Mouse (Mus musculus) gastrocnemius, postnatal 4 days (tissue): ENCODE results near the gene D630045J12Rik. TPM values are rescaled to one million over a fixed set of nuclear protein-coding genes. Genes with fewer than 3 reads are reported as not detected.

Source experiments
- DNase-seq, 2 experiments: peaks; one replicate each; pipeline ENCODE4 v3.0.0; 2021 to 2022; ENCODE audit warnings: low spot score in 2 of 2, mixed read lengths in 2 of 2
- total RNA-seq, 2 experiments: library from RNA; stranded (reverse); gene quantifications; 2 replicates each; pipeline ENCODE4 v1.2.3; 2021

D630045J12Rik gene
- total RNA-seq, 2 experiments from 2014 or later: 4.0 to 4.6 TPM

DNA sequence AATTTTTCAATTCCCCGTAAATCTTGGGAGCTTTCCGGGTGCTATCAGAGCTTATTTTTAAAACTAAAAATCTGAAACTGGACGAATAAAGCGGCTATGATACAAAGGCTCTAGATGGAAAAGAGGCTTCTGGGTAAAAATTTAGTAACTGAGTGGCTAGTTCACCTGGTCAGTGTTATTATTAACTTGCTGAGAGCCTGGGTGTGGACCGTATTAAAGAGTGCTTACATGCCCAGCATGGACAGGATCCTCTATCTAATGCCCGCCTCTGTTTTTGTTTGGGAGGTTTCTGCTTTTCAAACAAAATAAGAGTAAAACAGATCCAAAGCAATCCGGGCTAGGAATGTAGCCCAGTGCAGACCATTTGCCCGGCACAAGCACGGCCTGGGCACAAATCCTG, 113.4 kb downstream of the D630045J12Rik start:
- no peak for DNase-seq

DNA sequence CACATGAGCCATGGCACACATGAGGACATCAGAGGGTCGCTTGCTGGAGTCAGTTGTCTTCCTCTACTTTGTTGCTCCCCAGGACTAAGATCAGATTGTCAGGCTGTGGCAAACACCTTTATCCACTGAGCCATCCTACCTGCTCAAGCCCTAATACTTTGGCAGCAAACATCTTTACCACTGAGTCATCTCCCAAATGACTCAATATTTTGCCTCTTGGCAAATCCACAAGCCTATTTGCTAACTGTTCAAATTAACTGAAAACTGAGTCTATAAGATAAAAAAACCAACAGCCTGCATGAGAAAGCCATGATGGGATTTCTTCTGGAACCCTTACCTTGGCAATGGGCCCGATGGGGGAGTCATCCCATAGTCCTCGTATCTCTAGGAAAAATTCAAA, 114.7 kb downstream of the D630045J12Rik start:
- DNase-seq: no peak

DNA sequence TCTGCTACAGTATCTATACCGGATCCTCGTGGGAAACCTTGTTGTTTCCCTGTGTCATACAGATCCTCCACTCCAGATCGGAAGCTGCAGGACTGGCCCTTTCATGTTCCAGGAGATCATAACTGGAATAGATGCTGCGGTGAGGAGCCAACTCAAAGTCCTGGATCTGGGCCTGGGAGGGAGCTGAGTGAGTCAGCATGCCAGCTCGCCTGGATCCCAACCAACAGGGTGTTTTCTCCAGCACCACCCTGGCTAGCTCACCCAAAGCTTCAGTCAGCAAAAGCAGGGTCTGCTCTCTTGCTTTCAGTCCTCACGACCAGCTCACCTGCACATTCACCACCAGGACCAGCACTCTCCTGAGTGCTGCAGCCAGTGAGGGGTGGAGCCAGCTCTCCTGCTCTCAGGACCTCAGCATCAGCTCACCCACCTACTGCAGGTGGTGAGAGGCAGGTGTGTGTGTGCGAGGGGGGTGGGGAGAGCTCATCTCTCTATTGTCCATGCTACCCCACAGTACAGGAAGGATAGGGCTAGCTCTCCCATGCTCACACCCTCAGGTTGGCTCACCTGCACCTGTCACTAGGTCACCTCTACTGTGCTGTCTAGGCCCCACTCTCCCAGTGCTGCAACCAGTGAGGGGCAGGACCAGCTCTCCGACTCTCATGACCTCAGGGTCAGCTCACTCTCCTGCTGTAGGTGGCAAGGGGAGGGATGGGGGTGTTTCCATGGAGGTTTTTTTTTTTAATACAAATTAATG, 118.8 kb downstream of the D630045J12Rik start:
- DNase-seq: no peak

DNA sequence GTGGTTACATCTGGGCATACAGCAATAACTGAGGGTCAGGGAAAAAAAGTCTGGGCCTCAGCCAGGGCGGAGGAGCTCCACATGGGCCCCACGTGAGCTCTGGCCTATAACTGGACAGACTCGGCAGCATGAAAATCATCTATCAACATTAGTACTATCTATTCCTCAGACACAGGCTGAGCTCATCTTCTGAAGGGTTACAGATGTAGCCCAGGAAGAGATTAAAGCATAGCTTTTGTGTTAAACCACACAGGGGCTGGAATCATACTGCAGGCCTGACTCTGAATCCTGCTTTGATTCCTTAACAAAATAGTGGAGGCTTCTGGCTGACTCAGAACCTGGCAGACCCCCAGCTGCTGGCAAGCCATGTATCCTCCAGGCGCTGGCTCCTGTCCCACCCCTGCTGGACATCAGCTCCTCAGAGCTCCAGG, 122.0 kb downstream of the D630045J12Rik start:
- peak; percentile 55 to 72 for DNase-seq

DNA sequence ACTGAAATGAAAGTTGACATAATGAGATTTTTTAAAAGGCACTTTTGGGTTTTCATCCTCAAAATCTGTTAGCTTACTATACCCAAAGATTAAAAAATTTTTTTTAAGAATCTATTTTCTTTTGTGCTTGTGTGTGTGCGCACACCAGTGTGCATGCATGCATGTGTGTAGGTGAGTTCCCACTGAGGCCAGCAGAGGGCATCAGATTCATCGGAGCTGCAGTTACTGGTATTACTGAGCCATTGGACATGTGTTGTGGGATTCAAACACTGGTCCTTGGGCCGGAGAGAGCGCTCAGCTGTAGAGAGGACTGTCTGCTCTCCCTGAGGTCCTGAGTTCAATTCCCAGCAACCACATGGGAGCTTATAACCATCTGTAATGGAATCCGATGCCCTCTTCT, 123.9 kb downstream of the D630045J12Rik start:
- no peak for DNase-seq

DNA sequence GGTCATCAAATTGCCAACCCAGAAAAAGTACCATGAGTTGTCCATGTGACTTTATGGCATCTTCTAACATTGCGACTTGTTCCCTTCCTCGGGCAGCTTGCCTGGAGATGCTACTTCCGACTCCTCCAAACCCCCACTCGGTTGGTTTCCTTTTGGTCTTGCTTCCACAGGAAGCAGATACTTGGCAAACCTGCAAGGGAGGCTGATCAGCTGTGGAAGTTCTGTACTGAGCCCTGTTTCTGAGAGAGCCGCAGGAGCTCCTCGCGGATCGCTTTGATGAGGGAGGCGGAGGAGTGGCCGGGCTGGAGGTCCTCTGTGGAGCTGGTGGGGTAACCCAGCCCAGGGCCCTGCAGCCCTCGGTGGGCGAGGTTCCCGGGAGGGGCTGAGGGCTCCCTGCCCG, 125.7 kb downstream of the D630045J12Rik start:
- DNase-seq: no peak

DNA sequence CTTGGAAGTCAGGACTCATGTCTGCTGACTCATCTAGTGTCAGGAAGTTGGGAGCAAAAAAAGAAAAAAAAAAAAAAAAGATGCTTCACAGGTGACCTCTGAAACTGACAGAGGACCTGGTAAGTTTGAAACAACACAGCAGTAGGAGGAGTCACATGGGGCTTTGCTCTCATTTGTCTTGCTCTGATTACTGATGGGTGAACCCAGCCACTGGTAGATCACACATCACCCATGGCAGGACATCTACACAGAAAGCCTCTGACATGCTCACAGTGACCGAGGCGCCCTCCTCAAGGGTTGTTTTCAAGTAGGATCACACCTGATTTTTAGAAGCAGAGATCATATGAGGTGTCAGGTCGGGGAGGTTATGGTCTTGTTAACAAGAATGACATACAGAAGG, 128.3 kb downstream of the D630045J12Rik start:
- no peak for DNase-seq

DNA sequence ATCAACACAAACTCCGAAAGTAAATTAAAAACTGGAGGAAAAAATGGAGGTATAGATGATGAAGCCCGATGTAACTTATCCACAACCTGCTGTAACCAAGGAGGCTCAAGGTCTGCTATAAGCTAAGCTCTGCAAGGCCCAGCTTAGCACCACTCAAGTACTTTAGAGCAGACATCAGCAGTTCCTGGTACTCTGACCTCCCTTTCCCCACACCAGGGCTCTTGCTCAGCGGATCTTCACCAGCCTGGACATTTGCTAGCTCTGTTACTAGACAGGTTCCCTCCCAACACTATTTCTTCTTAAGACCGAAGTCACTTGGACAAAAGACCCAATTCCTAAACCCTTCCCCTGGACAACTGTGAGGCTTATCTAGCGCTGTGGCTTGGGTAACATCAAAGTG, 128.9 kb downstream of the D630045J12Rik start:
- no peak for DNase-seq

DNA sequence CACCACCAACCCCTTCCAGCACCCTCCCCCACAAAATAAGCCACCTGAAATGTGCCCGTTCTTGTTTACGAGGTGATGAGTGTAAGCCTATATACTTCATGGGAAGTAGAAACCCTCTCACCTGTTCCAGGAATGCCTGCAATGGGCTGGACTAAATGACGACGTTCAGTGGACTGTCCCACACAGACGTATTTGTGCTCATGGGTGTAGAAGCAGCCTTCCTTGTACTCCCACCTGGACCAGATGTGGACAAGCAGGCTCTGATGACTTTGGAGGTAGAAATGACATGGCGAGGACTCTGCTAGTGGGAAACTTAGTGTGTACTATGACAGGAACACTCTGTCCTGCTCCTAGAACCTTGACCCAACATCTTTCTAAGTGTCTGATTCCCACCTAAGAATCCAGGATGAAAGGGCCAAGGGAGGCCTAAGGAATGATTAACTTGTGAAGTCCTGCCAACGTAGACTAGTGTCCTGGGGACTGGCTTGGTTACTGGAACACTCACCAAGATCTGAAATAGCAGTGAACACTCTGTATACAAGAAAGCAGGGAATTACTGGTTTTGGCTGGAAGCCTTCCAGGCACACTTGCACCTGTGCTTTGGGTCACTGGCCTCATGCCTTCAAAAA, 129.5 kb downstream of the D630045J12Rik start, which contains the start of gene Atp6v0a4:
Gene Atp6v0a4, minus strand, starts transcription at position 380 of the 629 bp plus-strand sequence.
- DNase-seq: no peak

DNA sequence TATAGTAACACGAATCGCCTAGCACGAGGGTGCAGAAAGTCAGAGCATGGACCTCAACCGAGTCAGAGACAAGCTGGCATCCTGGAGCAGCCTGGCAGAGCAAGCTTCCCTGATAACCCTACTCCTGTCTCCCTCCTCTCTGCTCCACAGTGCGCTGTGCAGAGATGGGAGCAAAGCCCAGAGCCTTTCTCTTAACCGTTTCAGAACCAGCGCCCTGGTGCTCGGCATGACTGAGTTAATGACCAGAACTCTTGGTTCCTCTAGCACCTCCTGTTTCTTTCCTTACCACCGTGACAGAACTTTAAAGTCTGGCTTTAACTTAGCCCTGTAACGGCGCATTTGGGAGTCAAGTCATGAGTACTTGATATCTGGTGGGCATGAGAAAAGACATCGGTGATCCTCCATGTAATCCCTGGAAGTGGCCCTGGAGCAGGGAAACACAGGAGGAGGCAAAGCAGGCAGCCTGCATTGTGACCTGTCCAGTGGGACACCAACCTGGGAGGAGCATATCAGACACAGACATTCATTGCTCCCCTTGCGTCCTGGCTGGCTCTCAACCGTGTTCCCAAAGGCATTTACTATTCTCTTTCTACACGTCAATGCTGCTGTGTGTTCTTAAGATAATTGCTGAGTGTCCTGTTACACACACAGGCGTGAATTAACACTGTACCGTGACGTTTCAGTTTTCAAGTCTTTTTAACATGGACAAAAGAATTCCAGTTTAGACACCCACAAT, 130.2 kb downstream of the D630045J12Rik start:
- DNase-seq: no peak

DNA sequence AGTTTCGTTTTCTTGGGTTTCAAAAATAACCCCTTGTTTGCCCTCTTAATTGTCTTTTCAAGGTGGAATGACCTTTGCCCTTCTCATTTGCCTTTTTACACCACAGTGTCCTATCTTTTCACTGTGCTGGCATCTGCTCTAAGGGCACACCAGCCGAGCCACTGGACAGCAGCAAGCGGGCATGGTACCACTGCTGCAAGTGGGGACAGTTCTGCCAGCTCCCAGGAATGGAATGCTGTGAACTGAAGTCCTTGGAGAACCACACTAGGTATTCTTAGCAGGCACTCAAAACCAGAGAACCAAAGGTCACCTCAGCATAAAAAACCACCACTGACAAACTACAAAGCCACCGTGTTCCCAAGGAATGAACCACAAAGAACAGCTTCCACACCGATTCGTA, 131.0 kb downstream of the D630045J12Rik start:
- no peak for DNase-seq

DNA sequence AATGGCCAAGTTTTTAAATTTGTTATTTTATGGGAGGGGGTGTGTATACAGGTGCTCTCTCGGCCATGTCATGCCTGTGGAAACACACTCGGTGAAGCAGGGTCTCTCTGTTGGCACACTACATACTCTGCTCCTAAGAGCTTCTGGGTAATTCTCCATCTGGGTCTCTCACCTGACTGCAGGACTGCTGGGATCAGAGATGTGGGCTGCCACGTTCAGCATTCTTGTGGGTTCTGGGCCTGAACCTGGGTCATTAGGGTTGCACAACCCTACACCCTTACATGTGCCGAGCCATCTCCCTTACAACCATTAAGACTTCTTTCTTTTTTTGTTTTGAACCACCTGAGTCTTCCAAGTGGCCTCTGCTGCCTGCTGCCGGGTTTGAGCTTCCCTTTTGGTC, 132.0 kb downstream of the D630045J12Rik start:
- no peak for DNase-seq

DNA sequence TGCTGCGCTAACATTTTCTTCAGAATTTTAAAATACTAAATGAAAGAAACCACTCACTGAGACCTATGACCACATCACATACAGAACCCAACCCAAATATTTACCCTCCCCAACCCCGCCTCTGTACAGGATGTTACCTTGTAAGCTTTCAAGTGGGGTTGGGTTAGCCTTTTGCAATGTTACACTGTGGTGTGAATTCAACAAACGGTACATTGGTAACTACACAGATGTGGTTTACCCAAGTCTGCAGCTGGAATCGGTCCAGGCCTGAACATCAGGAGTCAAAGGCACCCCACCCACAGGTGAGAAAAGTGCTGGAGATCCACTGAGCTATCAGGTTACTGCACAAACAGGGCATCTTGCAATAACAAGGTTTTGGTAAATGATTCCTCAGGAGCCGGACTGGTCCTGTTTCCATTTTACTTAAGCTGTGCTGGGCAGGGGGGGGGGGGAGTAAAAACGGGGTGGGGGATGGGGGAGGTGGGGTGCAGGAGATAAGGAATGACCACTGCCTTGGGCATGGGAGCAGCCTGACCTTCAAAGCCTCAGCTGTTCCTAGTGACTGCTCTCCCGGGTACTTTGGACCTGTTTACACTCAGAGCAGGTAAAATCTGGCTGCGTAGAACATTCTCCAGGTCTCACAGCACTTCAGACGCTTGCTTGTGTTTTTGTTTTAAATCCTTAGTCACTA, 133.0 kb downstream of the D630045J12Rik start:
- DNase-seq: no peak

DNA sequence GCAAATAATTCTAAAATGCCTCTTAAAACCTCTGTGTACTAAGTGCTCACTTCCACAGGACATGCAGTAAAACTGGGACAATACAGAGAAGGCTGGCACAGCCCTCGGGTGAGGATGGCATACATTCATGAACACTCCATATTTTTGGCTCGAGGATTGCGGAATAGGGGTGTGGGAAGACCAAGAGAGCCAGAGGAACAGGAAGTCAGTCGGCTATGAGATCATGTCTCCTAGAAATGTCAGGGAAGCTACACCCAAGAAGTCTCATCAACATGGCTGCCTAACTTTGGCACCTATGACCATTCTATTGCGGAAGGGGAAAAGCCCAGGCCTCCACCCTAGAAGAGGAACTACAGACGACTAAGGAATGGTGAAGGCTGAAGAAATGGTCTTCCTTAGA, 135.5 kb downstream of the D630045J12Rik start:
- no peak for DNase-seq

DNA sequence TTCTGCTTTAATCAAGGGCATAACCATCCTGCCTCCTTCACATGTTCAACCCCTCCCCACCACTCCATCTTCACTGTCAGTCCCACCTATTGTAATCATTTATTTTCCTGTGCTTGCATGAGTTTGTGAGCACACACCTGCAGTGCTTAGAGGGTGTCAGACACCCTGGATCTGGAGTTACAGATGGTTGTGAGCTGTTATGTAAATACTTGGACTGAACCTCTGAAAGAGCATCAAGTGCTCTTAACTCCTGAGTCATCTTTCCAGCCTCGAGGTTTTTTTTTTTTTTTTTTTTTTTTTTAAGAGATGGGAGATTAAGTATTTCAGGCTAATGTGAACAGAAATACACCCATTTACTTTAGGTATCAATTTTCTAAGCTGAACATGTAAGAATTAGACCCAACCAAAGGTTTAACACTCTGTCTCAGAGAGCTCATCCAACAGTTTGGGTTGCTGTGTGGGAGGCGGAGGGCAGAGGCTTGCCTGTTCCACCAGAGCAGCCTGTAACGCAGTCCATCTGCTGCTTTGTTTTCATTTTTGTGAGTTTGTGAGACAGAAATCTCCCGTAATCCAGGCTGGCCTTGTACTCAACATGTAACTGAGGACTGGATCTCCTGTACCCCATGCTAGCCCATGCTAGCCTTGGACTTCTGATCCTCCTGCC, 137.6 kb downstream of the D630045J12Rik start:
- no peak for DNase-seq

DNA sequence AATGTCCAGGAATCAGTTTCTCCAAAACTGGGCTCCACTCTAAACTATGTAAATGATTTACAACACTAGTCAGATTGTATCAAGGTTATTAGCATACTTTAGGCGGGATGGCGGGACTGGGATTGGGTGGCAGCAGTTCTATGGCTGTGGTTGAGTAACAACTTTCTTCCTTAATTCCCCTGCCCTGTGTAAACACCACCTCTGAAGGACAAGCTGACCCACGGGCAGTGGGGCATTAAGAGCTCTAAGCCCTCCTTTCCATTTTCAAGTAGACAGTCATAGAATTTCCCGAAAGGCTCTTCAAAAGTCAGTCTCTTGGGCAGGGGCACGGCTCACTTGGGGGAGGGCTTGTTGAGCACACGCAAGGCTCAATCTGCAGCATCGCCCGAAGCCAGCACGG, 142.9 kb downstream of the D630045J12Rik start:
- DNase-seq: no peak

DNA sequence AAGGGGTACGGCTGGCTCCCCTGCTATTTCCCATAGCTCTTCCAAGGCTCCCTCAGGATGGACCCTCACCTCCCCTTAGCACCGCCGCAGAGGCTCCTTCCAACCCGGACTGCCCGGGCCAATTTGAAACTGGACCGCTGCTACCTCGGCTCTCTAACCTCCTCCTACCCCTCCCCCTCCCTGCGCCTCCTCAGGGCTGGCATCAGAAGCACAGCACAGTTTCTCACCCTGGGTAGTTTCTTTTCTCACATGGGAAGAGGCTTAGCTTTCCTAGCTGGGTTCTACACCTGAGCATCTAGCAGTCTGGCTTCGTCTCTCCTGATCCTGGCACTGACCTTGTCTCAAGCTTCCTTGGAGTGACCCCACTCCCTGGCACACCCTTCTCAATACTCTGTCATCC, 143.9 kb downstream of the D630045J12Rik start:
- DNase-seq: no peak

DNA sequence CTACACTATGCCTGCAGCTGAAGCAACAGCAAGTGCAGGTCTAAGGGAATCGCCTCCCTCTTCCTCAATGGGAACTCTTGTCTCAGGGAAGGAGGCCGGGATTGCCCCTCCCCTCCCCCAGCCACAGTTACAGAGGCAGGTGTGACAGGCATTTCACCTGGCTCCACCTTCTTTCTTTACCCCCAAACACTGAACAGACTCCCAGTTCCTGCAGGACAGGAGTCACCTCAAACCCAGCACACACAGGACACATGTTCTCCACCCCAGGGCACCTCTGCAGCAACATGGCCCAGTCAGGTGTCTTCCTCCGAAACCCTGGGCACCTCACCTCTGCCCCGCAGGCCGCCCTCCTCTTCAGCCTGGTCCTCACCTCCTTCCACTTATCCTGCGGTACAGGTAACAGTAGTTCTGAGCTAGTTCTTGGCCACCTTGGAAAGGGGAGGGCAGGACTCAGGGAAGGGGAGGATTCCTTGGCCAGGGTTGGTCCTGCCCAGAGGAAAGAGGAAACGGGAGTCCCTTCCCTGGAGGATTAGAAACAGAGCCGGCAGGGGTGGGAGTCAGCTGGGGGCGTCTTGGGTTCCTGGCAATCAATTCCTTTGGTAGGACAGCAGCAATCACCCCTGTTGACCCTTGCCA, 144.5 kb downstream of the D630045J12Rik start, which contains the start of gene Tmem213:
Gene Tmem213, plus strand, starts transcription at position 96 of the 636 bp plus-strand sequence.
- no peak for DNase-seq

DNA sequence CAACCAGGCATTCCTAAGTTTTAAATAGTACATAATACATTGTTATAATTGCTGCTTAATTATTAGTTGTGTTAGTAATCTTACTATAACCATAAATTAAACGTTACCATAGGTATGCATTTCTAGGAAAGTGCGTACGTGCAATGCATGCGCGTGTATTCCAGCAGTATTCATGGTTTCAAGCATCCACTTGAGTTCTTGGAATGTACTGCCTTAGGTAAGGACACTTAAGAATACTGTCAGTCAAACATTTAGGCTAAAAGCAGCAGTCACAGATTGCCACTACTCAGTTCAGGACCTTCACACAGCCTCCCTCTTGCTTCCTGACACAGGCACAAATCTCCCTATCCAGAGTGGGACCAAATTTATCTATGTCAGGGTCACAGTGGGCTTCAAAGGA, 145.4 kb downstream of the D630045J12Rik start:
- no peak for DNase-seq

DNA sequence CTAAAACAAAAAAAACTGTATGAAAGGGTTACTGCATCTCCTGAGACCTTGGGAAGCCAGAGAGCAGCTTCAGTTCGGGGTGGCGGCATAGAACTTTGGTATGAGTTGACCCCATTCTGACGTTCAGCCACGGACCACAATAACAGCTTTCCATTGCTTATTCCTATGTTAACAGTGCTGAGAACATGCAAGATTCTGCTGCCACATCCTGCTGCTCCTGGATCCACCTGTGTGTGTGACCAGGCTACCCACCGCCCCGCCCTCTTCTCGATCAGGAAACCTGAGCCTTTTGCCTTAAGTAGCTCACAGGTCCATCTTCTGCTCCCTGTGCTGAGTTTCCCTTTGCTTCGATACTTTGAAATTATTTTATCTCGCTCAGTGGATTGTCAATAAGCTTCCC, 147.9 kb downstream of the D630045J12Rik start:
- DNase-seq: no peak
